Mouse (Mus musculus) gastrocnemius, postnatal 25 days (tissue): Measurements from ENCODE around the gene 2310011J03Rik. TPM values are rescaled to one million over a fixed set of nuclear protein-coding genes. Genes with fewer than 3 reads are reported as not detected.
A peak's percentile ranks its signal among the peaks of the same experiment; 100 is the strongest.

ENCODE experiments used
- DNase-seq: peaks from one replicate; pipeline ENCODE4 v3.0.0; 2022
- total RNA-seq, 2 experiments: library from RNA; stranded (reverse); gene quantifications; 1 replicate in 1 of 2; 2 replicates in 1 of 2; pipeline ENCODE4 v1.2.3; 2021

2310011J03Rik gene
- total RNA-seq, 2 experiments from 2014 or later: 6.5 to 7.0 TPM

DNA sequence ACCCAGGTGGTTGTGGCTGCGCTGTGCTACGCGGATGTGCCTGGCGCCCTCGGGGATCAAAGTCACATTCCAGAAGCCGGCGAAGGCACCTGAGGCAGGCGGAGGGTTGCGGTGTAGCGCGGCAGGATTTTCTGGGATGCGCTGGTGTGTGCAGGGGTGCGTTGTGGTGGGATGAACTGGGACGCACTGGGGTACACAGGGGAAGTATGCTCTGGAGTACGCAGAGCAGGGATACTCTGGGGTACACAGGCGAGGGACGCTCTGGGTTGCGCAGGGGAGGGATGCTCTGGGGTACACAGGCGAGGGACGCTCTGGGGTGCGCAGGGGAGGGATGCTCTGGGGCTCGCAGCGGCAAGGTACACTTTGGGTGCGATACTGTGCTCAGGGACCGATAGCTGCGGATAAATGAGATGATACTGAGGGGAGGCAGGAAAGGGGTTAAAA is 22.0 kb upstream of the 2310011J03Rik start:
- DNase-seq: no peak

DNA sequence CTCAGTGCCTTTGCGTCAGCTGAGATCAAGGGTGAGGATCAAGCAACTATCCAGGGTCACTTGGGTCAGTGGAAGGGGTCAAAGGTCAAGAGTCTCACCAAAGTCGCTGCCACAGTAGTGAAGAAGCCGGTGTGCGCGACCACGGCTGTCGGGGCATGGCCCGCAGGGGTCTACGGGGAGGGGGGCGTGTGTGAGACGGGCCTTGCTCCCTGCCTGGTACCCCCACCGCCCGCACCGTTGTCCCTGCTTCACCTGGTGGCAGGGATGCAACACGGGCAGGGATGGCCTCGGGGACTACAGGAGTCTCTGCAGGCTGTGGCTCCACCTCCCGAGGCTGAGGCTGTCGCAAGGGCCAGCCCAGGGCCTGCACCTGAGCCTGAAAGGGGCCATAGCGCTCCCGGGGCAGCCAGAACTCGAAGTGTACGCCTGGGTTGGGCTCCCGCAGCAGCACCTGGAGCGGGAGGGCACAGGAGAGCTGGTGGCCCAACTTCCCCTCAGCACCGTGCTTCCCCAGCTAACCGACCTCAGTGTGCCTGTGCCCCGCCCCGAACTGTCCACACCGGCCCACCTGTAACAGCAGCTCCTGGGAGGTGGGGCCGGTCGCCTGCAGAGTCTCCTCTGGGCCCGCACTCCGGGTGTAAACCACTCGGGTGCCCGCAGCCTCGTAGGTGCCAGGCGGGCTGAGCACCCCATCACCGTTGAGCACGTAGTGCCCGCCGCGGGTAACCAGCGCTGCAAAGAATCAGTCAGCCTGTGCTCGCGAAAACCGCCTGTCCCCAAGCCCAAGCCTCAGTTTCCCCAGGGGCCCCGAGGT is 21.4 kb upstream of the 2310011J03Rik start:
- no peak for DNase-seq

DNA sequence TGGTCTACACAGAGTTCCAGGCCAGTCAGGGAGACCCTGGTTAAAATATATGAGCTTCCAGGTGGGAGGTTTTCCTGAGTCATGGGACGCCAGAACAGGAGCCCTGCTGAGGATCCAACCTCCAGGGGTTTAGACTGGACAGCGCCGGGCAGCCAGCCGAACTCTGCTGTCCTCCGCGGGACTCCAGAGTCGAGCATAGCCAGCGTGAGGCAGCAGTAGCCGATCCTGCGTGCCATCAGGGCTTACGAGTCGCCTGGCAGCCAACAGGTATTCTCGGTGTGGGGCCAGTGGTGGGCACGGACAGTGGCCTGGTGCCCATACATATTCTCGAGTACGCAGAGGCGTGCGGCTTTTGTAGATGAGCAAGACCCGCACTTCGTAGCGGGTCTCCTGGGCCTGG is 20.7 kb upstream of the 2310011J03Rik start:
- no peak for DNase-seq

DNA sequence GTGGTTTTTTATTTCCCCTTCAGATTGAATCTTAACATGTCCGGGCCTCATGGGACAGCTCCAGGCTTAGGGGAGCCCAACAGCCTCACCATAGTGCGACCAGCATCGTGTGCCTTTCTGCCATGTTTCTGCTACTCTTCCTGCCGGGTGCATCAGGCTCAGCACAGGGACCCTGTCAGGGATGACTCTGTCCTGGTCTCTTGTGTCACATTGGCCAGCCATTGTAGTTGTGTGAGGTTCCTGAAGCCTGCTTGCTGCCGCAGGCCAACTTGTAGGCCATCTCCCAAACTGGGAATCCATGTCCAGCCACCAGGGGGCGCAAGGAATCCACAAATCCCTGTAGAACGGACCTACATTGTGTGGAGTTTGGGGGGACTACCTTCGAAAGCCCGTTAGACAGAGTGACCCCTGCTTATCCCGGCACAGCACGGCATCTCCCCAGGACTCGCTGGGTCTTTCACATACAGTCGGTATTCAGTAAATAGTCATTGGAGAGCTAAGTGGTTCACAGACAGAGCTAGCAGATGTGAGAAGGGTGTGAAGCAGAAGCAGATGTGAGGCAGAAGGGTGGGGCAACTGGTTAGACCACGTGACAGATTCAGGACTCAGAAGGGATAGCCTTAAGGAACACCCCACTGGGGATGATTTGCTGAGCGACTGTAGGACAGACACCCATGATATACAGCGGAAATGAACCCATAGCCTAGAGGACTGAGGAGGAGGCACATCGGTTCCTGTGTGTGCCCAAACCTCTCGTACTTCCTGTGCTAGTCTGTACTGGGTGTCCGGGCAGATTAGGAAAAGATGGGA is 19.8 kb upstream of the 2310011J03Rik start:
- peak; percentile 67 for DNase-seq

GRCm38 (mm10) chr10:80336263-80336662 is 15.9 kb upstream of the 2310011J03Rik start:
- no peak for DNase-seq

DNA sequence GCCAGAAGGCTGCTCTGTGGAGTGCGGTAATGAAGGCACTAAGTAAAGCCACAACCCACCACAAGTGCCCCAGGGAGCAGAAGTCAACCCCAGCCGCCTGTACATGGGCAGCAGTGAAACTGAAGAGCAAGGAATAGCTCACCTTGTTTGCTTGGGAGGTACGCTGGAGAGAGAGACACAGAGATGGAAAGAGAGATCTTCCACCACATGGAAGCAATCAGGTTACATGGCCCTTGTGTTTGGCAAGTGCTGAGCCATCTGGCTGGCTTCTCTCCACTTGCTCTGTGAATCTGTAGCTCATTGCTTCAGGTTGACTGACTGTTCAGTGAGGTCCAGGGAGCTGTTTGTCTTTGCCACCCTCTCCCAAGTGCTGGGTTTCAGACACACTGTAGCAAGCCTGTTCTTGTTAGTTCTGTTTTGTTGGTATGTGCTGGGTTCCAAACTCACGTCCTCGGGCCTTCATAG is 12.2 kb upstream of the 2310011J03Rik start:
- no peak for DNase-seq

DNA sequence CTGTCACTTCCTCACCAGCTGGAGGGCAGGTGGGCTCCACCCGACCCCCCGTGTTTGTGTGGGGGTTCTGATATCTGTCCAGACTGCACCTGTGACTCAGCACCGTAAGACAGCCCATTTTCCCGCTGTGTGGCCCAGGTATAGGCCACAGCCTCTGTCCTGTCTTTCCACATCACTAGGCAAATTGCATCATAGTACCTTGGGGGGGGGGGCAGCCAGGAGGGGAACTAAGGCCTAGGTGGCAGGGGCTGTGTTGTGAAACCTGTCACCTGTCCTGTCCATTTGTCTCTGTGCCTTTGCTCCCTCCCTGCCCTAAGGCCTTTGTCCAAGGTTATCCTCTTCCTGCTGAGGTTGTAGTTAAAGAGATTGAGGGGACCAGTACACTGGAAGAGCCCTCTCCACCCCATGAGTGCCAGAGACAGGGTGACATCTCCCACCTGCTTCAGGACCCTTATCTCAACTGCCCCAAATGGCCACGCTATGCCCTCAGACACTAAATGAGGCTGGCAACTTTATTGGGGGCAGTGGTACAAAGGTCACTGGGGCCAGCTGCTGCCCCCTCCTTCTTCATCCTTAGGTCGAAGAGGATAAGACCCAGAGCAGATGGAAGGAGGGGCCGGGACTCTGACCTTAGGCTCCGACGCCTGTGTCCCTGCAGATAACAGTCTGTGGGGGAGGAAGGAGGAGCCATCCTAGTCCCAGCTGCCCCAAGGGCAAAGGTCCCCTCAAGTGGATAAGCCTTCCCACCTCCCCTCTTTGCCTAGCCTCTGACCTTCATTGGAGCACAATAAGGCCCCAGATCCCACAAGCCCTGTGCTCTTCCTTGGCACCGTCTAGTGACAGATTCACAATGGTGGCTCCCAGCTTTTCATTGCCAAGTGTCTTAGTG is 11.5 kb upstream of the 2310011J03Rik start:
- no peak for DNase-seq

GRCm38 (mm10) chr10:80330888-80331287 is 10.6 kb upstream of the 2310011J03Rik start:
- no peak for DNase-seq

GRCm38 (mm10) chr10:80330084-80330483 is 9.7 kb upstream of the 2310011J03Rik start:
- no peak for DNase-seq

- DNase-seq: peak; percentile 98
These were observed 9.1 kb upstream of the 2310011J03Rik start, which contains the start of the genes Pcsk4 and Reep6 for GRCm38 (mm10) chr10:80329273-80330081. Gene Pcsk4, minus strand, starts transcription at chr10:80329498. Gene Reep6, plus strand, starts transcription at chr10:80329953.

DNA sequence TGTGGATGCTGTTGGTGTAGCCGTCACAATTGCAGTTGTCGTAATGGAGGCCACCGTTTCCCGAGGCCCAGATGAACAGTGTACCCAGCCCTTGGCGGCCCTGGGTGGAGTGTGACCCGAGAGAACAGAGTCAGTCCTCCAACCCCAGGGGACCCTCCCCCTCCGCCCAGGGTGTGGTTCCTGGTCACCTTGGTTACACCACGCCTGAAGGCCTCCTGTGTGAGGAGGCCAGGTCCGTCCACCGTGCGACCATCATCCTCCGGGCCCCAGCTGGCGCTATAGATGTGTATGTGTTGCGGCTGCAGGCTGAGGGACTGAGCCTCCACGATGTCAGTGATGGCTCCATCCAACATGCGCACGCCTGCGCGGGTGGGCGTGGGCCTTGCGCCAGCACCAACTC is 4.7 kb upstream of the 2310011J03Rik start:
- no peak for DNase-seq

DNA sequence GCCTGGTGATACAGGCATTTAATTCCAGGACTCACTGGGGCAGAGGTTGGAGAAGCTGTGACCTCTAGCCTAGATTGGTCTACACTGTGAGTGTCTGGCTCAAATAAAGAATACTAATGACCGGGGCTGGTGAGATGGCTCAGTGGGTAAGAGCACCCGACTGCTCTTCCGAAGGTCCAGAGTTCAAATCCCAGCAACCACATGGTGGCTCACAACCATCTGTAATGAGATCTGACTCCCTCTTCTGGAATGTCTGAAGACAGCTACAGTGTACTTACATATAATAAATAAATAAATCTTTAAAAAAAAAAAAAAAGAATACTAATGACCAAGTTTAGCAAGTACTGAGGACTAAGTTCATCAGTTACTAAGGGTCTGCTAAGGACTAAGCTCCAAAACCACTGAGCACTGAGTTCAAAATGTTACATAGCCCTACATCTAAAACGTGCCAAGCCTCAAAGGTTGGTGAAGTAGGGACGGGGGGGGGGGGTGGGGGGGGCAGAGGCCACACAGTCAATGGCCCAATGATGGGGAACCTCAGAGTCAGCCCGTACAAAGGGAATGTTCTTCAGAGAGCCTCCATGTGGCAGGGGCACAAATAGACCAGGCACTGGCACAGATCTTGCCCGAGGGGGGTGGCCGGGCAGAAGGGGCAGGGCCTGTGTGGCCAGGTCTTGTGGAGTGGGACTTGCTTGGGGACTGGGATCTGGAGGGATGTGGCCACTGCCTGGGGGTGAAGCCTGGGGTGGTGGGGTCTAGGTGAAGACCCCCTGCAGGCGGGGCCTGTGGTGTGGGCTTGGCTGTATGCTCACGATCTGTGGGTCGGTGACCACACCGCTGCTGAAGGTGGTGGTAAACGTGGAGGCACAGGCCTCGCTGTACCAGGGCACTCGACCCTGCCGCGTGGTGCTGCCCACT is 4.0 kb upstream of the 2310011J03Rik start:
- DNase-seq: no peak

DNA sequence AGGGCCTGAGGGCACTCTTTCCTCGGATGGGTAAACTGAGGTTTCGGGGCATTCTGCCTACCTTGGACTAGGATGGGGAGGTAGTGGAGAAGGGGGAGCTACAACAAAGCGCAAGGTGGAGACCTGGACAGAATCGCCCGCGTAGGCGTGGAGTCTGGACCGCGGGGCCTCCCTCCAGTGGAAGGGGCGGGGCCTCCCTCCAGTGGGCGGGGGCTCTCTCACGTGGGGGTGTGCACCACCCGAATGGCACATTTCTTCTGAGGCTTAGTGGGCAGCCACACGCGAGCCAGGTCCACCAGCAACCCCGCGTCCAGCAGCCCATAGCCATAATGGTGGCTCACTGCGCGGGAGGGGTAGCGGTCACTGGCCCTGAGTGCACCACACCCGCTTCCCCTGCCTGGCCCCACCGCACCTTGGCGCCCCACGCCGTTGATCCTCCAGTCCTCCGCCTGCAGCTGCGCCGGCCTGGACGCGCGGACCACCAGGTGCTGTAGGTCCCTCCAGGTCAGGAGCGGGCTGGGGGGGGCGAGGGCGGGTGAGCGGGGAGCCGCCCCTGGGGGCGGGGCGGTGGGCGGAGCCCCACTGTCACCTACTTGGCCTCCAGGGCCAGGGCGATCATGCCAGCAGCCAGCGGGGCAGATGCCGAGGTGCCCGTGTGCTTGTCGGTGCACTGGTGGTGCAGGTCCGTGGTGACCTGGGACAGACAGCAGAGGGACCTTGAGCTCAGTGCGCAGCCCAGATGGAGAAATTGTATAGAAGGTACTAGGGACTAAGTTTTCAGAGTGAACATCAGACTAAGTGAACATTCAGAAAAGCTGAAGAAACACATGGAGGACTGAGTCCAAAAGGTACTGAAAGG is 3.2 kb upstream of the 2310011J03Rik start:
- DNase-seq: peak; percentile 76

- no peak for DNase-seq
These were observed 2.5 kb upstream of the 2310011J03Rik start for GRCm38 (mm10) chr10:80322811-80323211.

DNA sequence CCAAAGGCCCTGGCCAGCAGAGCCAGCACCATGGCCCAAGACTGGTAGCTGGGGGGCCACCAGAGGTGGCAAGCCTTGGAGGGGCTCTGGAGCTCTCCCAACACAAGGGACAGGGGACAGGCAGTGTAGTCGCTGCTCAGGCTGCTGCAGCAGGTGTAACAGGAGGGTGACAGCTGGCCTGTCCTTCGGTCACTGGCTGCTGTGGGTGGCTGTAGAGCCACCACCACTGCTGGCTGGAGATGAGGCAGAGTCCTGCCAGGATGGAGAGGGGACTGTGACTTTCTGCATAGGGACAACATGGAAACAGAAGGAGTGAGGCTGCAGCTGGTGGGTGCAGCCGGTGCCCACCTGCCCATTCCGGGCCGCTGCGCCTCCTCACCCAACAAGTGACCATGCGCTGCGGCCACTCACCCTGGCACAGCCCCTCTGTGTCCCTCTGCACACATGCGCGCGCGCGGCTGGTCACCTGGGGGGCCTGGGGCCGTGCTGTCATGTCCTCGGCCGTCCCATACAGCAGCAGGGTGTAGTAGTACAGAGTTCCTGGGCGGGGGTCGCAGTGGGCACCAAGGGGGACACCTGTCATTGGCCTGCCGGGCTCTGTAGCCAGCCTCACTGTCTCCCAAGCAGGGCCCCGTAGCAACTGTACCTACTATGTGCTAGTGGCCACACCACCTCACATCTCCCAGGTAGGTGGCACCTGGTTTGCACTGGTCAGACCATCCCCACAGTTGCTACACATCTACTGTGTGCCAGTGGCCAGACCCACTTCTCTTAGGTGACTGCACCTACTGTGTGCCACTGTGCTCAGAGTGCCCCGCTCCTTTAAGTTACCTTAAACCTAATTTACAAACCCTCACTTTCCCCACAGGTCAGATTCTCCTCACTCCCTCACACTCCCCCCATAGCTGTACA is 1.6 kb upstream of the 2310011J03Rik start:
- no peak for DNase-seq

- no peak for DNase-seq
These were observed 805 bp upstream of the 2310011J03Rik start for GRCm38 (mm10) chr10:80321014-80321669.

DNA sequence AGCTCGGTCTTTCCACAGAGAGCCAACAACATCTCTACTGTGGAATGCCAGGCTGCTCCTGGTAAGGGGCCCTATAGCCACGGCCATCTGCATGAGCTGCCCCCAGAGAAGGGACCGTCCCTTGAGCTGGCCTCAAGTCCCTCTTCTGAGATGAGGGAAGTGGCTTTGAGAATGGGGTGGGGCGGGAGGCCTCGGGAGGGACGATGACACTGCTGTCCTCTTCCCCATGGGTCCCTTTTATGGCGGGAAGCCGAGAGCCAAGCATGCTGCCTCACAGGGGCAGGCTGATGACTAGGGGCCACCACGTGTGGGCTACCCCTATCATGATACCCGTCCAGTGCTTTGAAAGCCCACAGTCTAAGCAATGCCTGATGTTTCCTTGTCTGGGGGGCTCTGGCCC is 3.3 kb downstream of the 2310011J03Rik start:
- no peak for DNase-seq
